Mouse (Mus musculus): ENCODE measurements around the gene Fam126a.

GRCm38 (mm10) chr5:23995951-23996350 is 34.5 kb downstream of the Fam126a start:
- TF ChIP-seq CTCF (IDR thresholded peaks at IDR 0.05; ENCODE audit: borderline replicate concordance, insufficient read depth, low read length): no peak
- no peak for TF ChIP-seq POLR2A (IDR thresholded peaks at IDR 0.05; ENCODE audit: low read depth, low read length)
